Mouse (Mus musculus): Measurements from ENCODE around the gene Sema3c. TPM values are rescaled to one million over a fixed set of nuclear protein-coding genes. Genes with fewer than 3 reads are reported as not detected.
"Not testable (repeated sequence)": the region's sequence is repeated elsewhere in the genome, so short reads cannot be mapped to it uniquely, and the experiment has no call there.

Sema3c gene
- 53.8 and 65.9 TPM in 2 replicates for polyA plus RNA-seq (2015; fragmentation: Nextera tagmentation; extraction: Ambion mirVana)

GRCm38 (mm10) chr5:17573694-17574380, at the start of gene Sema3c:
Gene Sema3c (plus strand): TSS chr5:17574281.
- no peaks in the 10 kb centered on the region for H3K9me3 ChIP-seq
- no peaks in the 10 kb centered on the region for H3K27me3 ChIP-seq (replicated peaks)
- H3K4me1 ChIP-seq = no peaks in the 10 kb centered on the region
- 2% methylated on average over 16 of the region's 16 CpGs for WGBS
- peak within 1 kb of the TSS; percentile 53 for H3K9ac ChIP-seq
- ATAC-seq (ENCODE audit: insufficient read depth, low FRiP score, low read depth) = no peak
- peak within 1 kb of the TSS; percentile 74 for H3K4me2 ChIP-seq
- H3K27ac ChIP-seq = peak within 1 kb of the TSS; percentile 86
- H3K36me3 ChIP-seq = no peaks in the 10 kb centered on the region
- peak within 1 kb of the TSS; percentile 62 for H3K4me3 ChIP-seq (replicated peaks)

- not testable (repeated sequence) for H3K27me3 ChIP-seq (replicated peaks); H3K4me2 ChIP-seq; H3K4me1 ChIP-seq; H3K36me3 ChIP-seq; H3K9me3 ChIP-seq; H3K27ac ChIP-seq; H3K4me3 ChIP-seq (replicated peaks); ATAC-seq (ENCODE audit: insufficient read depth, low FRiP score, low read depth); H3K9ac ChIP-seq
- 91% methylated on average over 2 of the region's 2 CpGs for WGBS
These were observed 42.9 kb upstream of the Sema3c start for GRCm38 (mm10) chr5:17531165-17531564.

GRCm38 (mm10) chr5:17543141-17543540, 30.9 kb upstream of the Sema3c start:
- WGBS = 51% methylated on average over 4 of the region's 4 CpGs
- H3K9ac ChIP-seq = no peak overlapping the region

GRCm38 (mm10) chr5:17544904-17545449, 29.1 kb upstream of the Sema3c start:
- no peaks in the 10 kb centered on the region for H3K4me1 ChIP-seq

More at GRCm38 (mm10) chr5:17543141-17543540, 30.9 kb upstream of the Sema3c start:
- H3K4me1 ChIP-seq = no peaks in the 10 kb centered on the region
- ATAC-seq (ENCODE audit: insufficient read depth, low FRiP score, low read depth) = no peak
- H3K36me3 ChIP-seq = no peaks in the 10 kb centered on the region
- no peak overlapping the region for H3K27ac ChIP-seq
- H3K9me3 ChIP-seq = no peaks in the 10 kb centered on the region
- H3K4me3 ChIP-seq (replicated peaks) = no peak overlapping the region
- H3K4me2 ChIP-seq = no peak overlapping the region
- no peaks in the 10 kb centered on the region for H3K27me3 ChIP-seq (replicated peaks)

GRCm38 (mm10) chr5:17551693-17552092, 22.4 kb upstream of the Sema3c start:
- Histone ChIP-seq H3K27me3 (replicated peaks) (no peaks in the 10 kb centered on the region), H3K27ac (no peak overlapping the region), H3K4me1 (no peaks in the 10 kb centered on the region), H3K4me2 (no peak overlapping the region), H3K9ac (no peak overlapping the region), H3K4me3 (replicated peaks) (no peak overlapping the region), H3K36me3 (no peaks in the 10 kb centered on the region), H3K9me3 (no peaks in the 10 kb centered on the region)
- no peak for ATAC-seq (ENCODE audit: insufficient read depth, low FRiP score, low read depth)
- 36% methylated on average over 3 of the region's 3 CpGs for WGBS

More at GRCm38 (mm10) chr5:17544904-17545449, 29.1 kb upstream of the Sema3c start:
- Histone ChIP-seq H3K36me3 (no peaks in the 10 kb centered on the region), H3K27ac (no peak overlapping the region), H3K4me2 (no peak overlapping the region), H3K27me3 (replicated peaks) (no peaks in the 10 kb centered on the region), H3K4me3 (replicated peaks) (no peak overlapping the region), H3K9me3 (no peaks in the 10 kb centered on the region), H3K9ac (no peak overlapping the region)
- WGBS = 85% methylated on average over 2 of the region's 2 CpGs
- no peak for ATAC-seq (ENCODE audit: insufficient read depth, low FRiP score, low read depth)

GRCm38 (mm10) chr5:17556073-17556473, 18.0 kb upstream of the Sema3c start:
- WGBS = 37% methylated on average over 7 of the region's 7 CpGs
- H3K4me1 ChIP-seq = no peaks in the 10 kb centered on the region
- no peak overlapping the region for H3K4me3 ChIP-seq (replicated peaks)
- no peak for ATAC-seq (ENCODE audit: insufficient read depth, low FRiP score, low read depth)
- H3K4me2 ChIP-seq = no peak overlapping the region
- no peak overlapping the region for H3K27ac ChIP-seq
- H3K36me3 ChIP-seq = no peaks in the 10 kb centered on the region
- no peak overlapping the region for H3K9ac ChIP-seq
- H3K27me3 ChIP-seq (replicated peaks) = no peaks in the 10 kb centered on the region
- H3K9me3 ChIP-seq = no peaks in the 10 kb centered on the region

- 80% methylated on average over 3 of the region's 3 CpGs for WGBS
- H3K4me1 ChIP-seq = no peaks in the 10 kb centered on the region
- no peaks in the 10 kb centered on the region for H3K27me3 ChIP-seq (replicated peaks)
These were observed 17.3 kb upstream of the Sema3c start for GRCm38 (mm10) chr5:17556715-17557265.

GRCm38 (mm10) chr5:17571571-17571970, 2.5 kb upstream of the Sema3c start:
- no peaks in the 10 kb centered on the region for H3K36me3 ChIP-seq
- H3K27ac ChIP-seq = peak overlapping the region; percentile 67
- 59% methylated on average over 6 of the region's 6 CpGs for WGBS
- H3K4me2 ChIP-seq = no peak overlapping the region
- ATAC-seq (ENCODE audit: insufficient read depth, low FRiP score, low read depth) = peak; percentile 85
- no peaks in the 10 kb centered on the region for H3K27me3 ChIP-seq (replicated peaks)
- no peak overlapping the region for H3K9ac ChIP-seq
- no peaks in the 10 kb centered on the region for H3K9me3 ChIP-seq
- no peak overlapping the region for H3K4me3 ChIP-seq (replicated peaks)
- no peaks in the 10 kb centered on the region for H3K4me1 ChIP-seq

More at GRCm38 (mm10) chr5:17556715-17557265, 17.3 kb upstream of the Sema3c start:
- H3K4me3 ChIP-seq (replicated peaks) = no peak overlapping the region
- no peak for ATAC-seq (ENCODE audit: insufficient read depth, low FRiP score, low read depth)
- no peak overlapping the region for H3K4me2 ChIP-seq
- no peaks in the 10 kb centered on the region for H3K9me3 ChIP-seq
- no peak overlapping the region for H3K9ac ChIP-seq
- H3K27ac ChIP-seq = no peak overlapping the region
- H3K36me3 ChIP-seq = no peaks in the 10 kb centered on the region

- Histone ChIP-seq H3K9ac (peak overlapping the region; percentile 53), H3K27me3 (replicated peaks) (no peaks in the 10 kb centered on the region), H3K4me1 (no peaks in the 10 kb centered on the region), H3K9me3 (no peaks in the 10 kb centered on the region), H3K36me3 (no peaks in the 10 kb centered on the region), H3K4me2 (peak overlapping the region; percentile 74), H3K27ac (peak overlapping the region; percentile 86), H3K4me3 (replicated peaks) (peak overlapping the region; percentile 62)
- WGBS = under 1% methylated on average over 59 of the region's 59 CpGs
- peak; percentile 91 for ATAC-seq (ENCODE audit: insufficient read depth, low FRiP score, low read depth)
These were observed 517 bp downstream of the Sema3c start for GRCm38 (mm10) chr5:17574413-17575182.

GRCm38 (mm10) chr5:17575183-17575495, 1.1 kb downstream of the Sema3c start:
- peak overlapping the region; percentile 86 for H3K27ac ChIP-seq
- H3K27me3 ChIP-seq (replicated peaks) = no peaks in the 10 kb centered on the region
- peak overlapping the region; percentile 74 for H3K4me2 ChIP-seq
- peak overlapping the region; percentile 53; the same call in 1 of the 2 replicates for H3K9ac ChIP-seq
- no peaks in the 10 kb centered on the region for H3K4me1 ChIP-seq
- peak overlapping the region; percentile 62 for H3K4me3 ChIP-seq (replicated peaks)
- WGBS = 14% methylated on average over 7 of the region's 7 CpGs
- H3K36me3 ChIP-seq = no peaks in the 10 kb centered on the region
- no peaks in the 10 kb centered on the region for H3K9me3 ChIP-seq
- ATAC-seq (ENCODE audit: insufficient read depth, low FRiP score, low read depth) = no peak

- no peaks in the 10 kb centered on the region for H3K36me3 ChIP-seq
- no peak for ATAC-seq (ENCODE audit: insufficient read depth, low FRiP score, low read depth)
- H3K9ac ChIP-seq = no peak overlapping the region
- WGBS = 43% methylated on average over 2 of the region's 2 CpGs
- H3K4me3 ChIP-seq (replicated peaks) = peak overlapping the region; percentile 62
- no peaks in the 10 kb centered on the region for H3K4me1 ChIP-seq
- H3K27ac ChIP-seq = no peak overlapping the region
- H3K27me3 ChIP-seq (replicated peaks) = no peaks in the 10 kb centered on the region
- H3K9me3 ChIP-seq = no peaks in the 10 kb centered on the region
- H3K4me2 ChIP-seq = peak overlapping the region; percentile 74
These were observed 2.0 kb downstream of the Sema3c start for GRCm38 (mm10) chr5:17576069-17576468.

- H3K27me3 ChIP-seq (replicated peaks) = no peaks in the 10 kb centered on the region
- no peak overlapping the region for H3K4me2 ChIP-seq
- H3K4me1 ChIP-seq = no peaks in the 10 kb centered on the region
- H3K27ac ChIP-seq = no peak overlapping the region
- WGBS = 63% methylated on average over 2 of the region's 2 CpGs
- H3K9ac ChIP-seq = no peak overlapping the region
- ATAC-seq (ENCODE audit: insufficient read depth, low FRiP score, low read depth) = no peak
- H3K4me3 ChIP-seq (replicated peaks) = no peak overlapping the region
- H3K36me3 ChIP-seq = no peaks in the 10 kb centered on the region
- no peaks in the 10 kb centered on the region for H3K9me3 ChIP-seq
These were observed 8.0 kb downstream of the Sema3c start for GRCm38 (mm10) chr5:17582047-17582515.

Data from stomach, embryonic 15.5 days (tissue).